Mouse (Mus musculus) neural tube, embryonic 14.5 days (tissue): ENCODE measurements around the gene Sgpl1. TPM values are rescaled to one million over a fixed set of nuclear protein-coding genes. Genes with fewer than 3 reads are reported as not detected.
A peak's percentile ranks its signal among the peaks of the same experiment; 100 is the strongest.
"Not testable (repeated sequence)": the region's sequence is repeated elsewhere in the genome, so short reads cannot be mapped to it uniquely, and the experiment has no call there.

Experiments used
- ATAC-seq: fragments of 200-750 bp; cut with Nextera tagmentation; 2 replicates; pipeline ENCODE4 v1.8.0; 2017; ENCODE audit warnings: low read depth, mild to moderate bottlenecking, moderate TSS enrichment, moderate library complexity
- H3K27ac ChIP-seq: fragments of 300-500 bp; sonication (generic); 2 replicates; pipeline ENCODE4 v1.5.1; 2014; ENCODE audit warnings: low read depth, mild to moderate bottlenecking, control low read depth, low read length, moderate library complexity, mixed read lengths
- H3K27me3 ChIP-seq: fragments of 300-500 bp; sonication (generic); 2 replicates; pipeline ENCODE4 v1.6.1; 2014; ENCODE audit warnings: low read length; ENCODE audit not compliant: control insufficient read depth, insufficient read depth
- H3K36me3 ChIP-seq: fragments of 300-500 bp; sonication (generic); 2 replicates; pipeline ENCODE4 v1.6.1; 2014; ENCODE audit warnings: low read length, mixed read lengths; ENCODE audit not compliant: control insufficient read depth, insufficient read depth
- H3K4me1 ChIP-seq: fragments of 300-500 bp; sonication (generic); 2 replicates; pipeline ENCODE4 v1.6.1; 2014; ENCODE audit warnings: low read length; ENCODE audit not compliant: control insufficient read depth, insufficient read depth
- H3K4me2 ChIP-seq: fragments of 300-500 bp; sonication (generic); 2 replicates; pipeline ENCODE4 v1.6.1; 2014; ENCODE audit warnings: mild to moderate bottlenecking, low read depth, low read length, control low read depth
- H3K4me3 ChIP-seq: fragments of 300-500 bp; sonication (generic); 2 replicates; pipeline ENCODE4 v1.5.1; 2014; ENCODE audit warnings: low read depth, low read length, control low read depth, mixed read lengths
- H3K9ac ChIP-seq: fragments of 300-500 bp; sonication (generic); replicated peaks from 2 replicates; pipeline ENCODE4 v1.6.1; 2014; ENCODE audit warnings: low read depth, mild to moderate bottlenecking, control low read depth, low read length, mixed read lengths
- H3K9me3 ChIP-seq: fragments of 300-500 bp; sonication (generic); 2 replicates; pipeline ENCODE4 v1.6.1; 2016; ENCODE audit warnings: low read length; ENCODE audit not compliant: control insufficient read depth
- WGBS: fragments of 180-500 bp; shearing (Covaris S2); extraction: QIAGEN DNeasy Blood & Tissue Kit; methylation state at CpG from one replicate; pipeline ENCODE4 v1.1.7; 2014; 5-methylcytosine and 5-hydroxymethylcytosine counted together
- polyA plus RNA-seq: library from polyadenylated mRNA; unstranded; fragments of >200 nt; fragmentation: Nextera tagmentation; extraction: Ambion mirVana; gene quantifications from 2 replicates; pipeline ENCODE4 v1.2.1, GENCODE M21; 2014

The Sgpl1 gene
- polyA plus RNA-seq, 1 experiment from 2014 or later: 47.9 TPM

- no peaks in the 10 kb centered on the region for H3K4me1 ChIP-seq
- H3K27me3 ChIP-seq: no peaks in the 10 kb centered on the region
- H3K9me3 ChIP-seq: no peaks in the 10 kb centered on the region
- ATAC-seq: no peak
- no peak overlapping the region for H3K9ac ChIP-seq
- 92% methylated on average over 3 of the region's 3 CpGs for WGBS
- H3K4me3 ChIP-seq: no peak overlapping the region
- peaks cover 13% of the 10 kb centered on the region for H3K36me3 ChIP-seq
- no peak overlapping the region for H3K27ac ChIP-seq
- no peak overlapping the region for H3K4me2 ChIP-seq
These were observed 24.1 kb downstream of the Sgpl1 start for GRCm38 (mm10) chr10:61123276-61123913.

GRCm38 (mm10) chr10:61121732-61122131, 25.8 kb downstream of the Sgpl1 start:
- H3K4me2 ChIP-seq, ATAC-seq, H3K4me3 ChIP-seq, H3K27me3 ChIP-seq, H3K9ac ChIP-seq, H3K4me1 ChIP-seq, H3K27ac ChIP-seq, H3K9me3 ChIP-seq: not testable (repeated sequence)
- 95% methylated on average over 4 of the region's 4 CpGs for whole genome bisulfite sequencing
- H3K36me3 ChIP-seq: peaks cover 20% of the 10 kb centered on the region

- 94% methylated on average over 2 of the region's 2 CpGs for WGBS
- no peak overlapping the region for H3K27ac ChIP-seq
- no peak overlapping the region for H3K4me3 ChIP-seq
- no peak overlapping the region for H3K4me2 ChIP-seq
- H3K9ac ChIP-seq: no peak overlapping the region
- no peaks in the 10 kb centered on the region for H3K27me3 ChIP-seq
- no peaks in the 10 kb centered on the region for H3K4me1 ChIP-seq
- H3K36me3 ChIP-seq: peaks cover 38% of the 10 kb centered on the region
- no peaks in the 10 kb centered on the region for H3K9me3 ChIP-seq
- ATAC-seq: no peak
These were observed 33.2 kb downstream of the Sgpl1 start for GRCm38 (mm10) chr10:61114246-61114720.

DNA sequence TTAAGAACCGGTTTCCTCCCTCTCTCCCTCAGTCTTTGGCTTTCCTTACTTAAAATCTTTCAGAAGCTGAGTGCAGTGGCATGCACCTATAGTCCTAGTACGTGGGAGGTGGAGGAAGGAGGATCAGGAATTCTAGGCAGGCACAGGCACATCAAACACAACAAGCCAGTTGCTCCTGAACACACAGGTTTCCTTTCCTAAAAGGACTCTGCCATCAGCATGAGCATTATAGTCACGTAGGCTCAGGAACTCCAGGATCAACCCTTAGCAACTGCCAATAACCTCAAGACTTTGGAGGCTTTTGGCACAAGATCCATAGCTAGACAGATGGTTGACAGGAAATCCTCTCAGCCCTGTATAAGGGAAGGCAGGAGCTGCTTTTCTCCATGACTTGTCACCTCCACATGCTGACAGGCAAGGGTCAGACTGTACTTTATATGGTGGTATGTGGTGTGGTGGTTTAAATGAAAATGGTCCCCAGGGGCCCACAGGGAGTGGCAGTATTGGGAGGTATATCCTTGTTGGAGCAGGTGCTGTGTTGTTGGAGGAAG, 43.9 kb downstream of the Sgpl1 start:
- H3K4me2 ChIP-seq: no peak overlapping the region
- no peak overlapping the region for H3K9ac ChIP-seq
- H3K27me3 ChIP-seq: no peaks in the 10 kb centered on the region
- WGBS: 96% methylated on average over 3 of the region's 3 CpGs
- ATAC-seq: no peak
- H3K9me3 ChIP-seq: no peaks in the 10 kb centered on the region
- peaks cover 66% of the 10 kb centered on the region for H3K36me3 ChIP-seq
- no peaks in the 10 kb centered on the region for H3K4me1 ChIP-seq
- no peak overlapping the region for H3K27ac ChIP-seq
- H3K4me3 ChIP-seq: no peak overlapping the region

DNA sequence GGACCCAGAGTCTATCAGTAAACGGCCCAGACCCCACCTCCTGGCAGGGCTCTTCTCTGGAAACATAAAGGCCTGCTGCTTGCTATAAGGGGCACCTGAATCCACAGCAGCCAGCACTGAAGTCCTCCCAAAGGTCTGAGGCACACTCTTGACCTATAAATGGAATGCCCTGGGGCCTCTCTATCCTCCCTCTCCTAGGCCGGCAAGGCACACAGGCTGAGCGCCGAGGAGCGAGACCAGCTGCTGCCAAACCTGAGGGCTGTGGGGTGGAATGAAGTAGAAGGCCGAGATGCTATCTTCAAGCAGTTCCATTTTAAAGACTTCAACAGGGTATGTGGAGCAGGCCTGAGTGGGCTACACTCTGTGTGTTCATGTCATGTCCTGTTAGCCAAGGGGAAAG, 55.6 kb downstream of the Sgpl1 start:
- no peaks in the 10 kb centered on the region for H3K27me3 ChIP-seq
- H3K36me3 ChIP-seq: no peaks in the 10 kb centered on the region
- no peak overlapping the region for H3K27ac ChIP-seq
- no peak for ATAC-seq
- WGBS: 83% methylated on average over 6 of the region's 6 CpGs
- H3K9ac ChIP-seq: no peak overlapping the region
- H3K9me3 ChIP-seq: no peaks in the 10 kb centered on the region
- peaks cover 9% of the 10 kb centered on the region; the same call in 1 of the 2 replicates for H3K4me1 ChIP-seq
- H3K4me3 ChIP-seq: no peak overlapping the region
- H3K4me2 ChIP-seq: no peak overlapping the region

DNA sequence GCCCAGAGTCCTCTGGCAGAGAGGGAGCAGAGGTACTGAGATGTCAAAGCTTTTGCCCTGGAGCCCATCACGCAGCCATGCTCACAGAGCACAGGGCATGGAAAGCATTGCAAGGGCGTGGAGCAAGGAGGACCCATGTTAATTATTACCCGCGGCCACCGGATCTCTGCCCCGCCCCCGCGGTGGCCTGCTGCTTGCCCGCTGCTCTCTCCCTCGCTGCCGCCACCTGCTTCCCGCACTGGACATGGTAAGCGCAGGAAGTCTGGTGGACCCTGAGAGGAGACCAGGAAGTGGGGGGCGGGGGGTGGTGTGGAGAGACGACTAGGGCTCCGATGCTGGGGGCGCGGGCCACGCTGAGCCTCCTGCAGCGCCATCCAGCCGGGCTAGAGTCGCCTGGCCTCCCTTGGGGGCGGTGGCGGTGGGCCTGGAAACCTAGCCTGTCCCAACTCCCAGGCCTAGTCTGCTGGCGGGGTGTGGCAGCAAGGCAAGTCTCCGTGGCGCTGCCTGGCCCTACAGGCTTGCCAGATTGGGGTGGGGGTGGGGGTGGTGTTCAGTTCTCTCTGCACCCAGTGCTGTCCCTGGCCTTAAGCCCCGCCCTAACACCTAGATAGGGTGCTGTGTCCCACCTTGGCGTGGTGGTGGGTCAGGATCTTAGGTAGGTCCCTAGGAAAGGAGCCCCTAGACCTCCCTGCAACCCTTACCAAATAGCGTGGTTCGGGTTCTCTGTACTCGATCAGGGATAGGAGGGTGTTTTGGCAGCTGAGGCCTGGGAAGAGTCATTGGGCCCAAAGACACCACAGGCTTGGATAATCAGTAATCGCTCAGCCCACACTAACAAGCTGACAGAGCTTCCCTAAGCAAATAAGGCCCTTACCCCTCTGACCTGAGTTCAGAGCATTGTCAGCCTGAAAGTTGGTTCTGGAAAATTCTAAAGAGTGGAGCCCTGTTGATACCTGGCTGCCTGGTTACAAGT, 58.0 kb downstream of the Sgpl1 start, which contains the start of gene Pcbd1:
Pcbd1 (plus strand) TSS at position 162 of the 973 bp plus-strand sequence.
- Histone ChIP-seq H3K27ac (0 out of 2 replicates have a peak within 1 kb of the TSS, but pooled peaks have one; percentile 18), H3K4me1 (peaks cover 9% of the 10 kb centered on the region; the same call in 1 of the 2 replicates), H3K9ac (peak within 1 kb of the TSS; percentile 58), H3K9me3 (no peaks in the 10 kb centered on the region), H3K4me2 (peak within 1 kb of the TSS; percentile 68), H3K36me3 (no peaks in the 10 kb centered on the region), H3K4me3 (peak within 1 kb of the TSS; percentile 21), H3K27me3 (no peaks in the 10 kb centered on the region)
- WGBS: 9% methylated on average over 33 of the region's 33 CpGs
- peak; percentile 66 for ATAC-seq

DNA sequence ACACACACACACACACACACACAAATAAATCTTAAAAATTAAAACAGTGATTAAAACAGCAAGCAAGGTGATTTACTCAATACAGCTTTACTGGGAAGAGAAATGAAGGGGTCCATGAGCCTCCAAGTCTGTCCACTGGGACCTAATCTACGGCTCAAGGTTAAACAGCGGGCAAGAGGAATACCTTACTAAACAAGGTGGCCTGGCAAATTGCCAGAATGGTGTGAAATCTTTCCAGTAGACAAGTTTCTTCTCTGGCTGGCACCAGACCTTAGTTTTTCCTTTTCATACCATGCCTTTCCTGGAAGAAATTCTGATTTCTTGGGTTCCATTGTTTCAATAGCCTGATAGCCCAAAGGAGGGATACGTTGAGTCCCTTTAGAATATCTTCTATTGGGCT, 59.0 kb downstream of the Sgpl1 start:
- 82% methylated on average over 3 of the region's 3 CpGs for WGBS
- H3K9me3 ChIP-seq: no peaks in the 10 kb centered on the region
- no peaks in the 10 kb centered on the region for H3K36me3 ChIP-seq
- H3K4me2 ChIP-seq: no peak overlapping the region
- no peak for ATAC-seq
- H3K9ac ChIP-seq: no peak overlapping the region
- H3K4me1 ChIP-seq: peaks cover 9% of the 10 kb centered on the region; the same call in 1 of the 2 replicates
- no peak overlapping the region for H3K4me3 ChIP-seq
- no peak overlapping the region for H3K27ac ChIP-seq
- no peaks in the 10 kb centered on the region for H3K27me3 ChIP-seq

- 41% methylated on average over 3 of the region's 3 CpGs for WGBS
- Histone ChIP-seq H3K36me3 (no peaks in the 10 kb centered on the region), H3K4me3 (no peak overlapping the region), H3K27ac (no peak overlapping the region), H3K4me1 (peaks cover 9% of the 10 kb centered on the region; the same call in 1 of the 2 replicates), H3K9me3 (no peaks in the 10 kb centered on the region), H3K9ac (no peak overlapping the region), H3K4me2 (no peak overlapping the region), H3K27me3 (no peaks in the 10 kb centered on the region)
- ATAC-seq: no peak
These were observed 61.0 kb downstream of the Sgpl1 start for GRCm38 (mm10) chr10:61086502-61086901.
